Mouse (Mus musculus) lung, postnatal 25 days (tissue): ENCODE results near the gene Slc39a11.

Experiments used
- DNase-seq: peaks from one replicate; pipeline ENCODE4 v3.0.0; 2022; ENCODE audit warnings: low spot score

The Slc39a11 gene

DNA sequence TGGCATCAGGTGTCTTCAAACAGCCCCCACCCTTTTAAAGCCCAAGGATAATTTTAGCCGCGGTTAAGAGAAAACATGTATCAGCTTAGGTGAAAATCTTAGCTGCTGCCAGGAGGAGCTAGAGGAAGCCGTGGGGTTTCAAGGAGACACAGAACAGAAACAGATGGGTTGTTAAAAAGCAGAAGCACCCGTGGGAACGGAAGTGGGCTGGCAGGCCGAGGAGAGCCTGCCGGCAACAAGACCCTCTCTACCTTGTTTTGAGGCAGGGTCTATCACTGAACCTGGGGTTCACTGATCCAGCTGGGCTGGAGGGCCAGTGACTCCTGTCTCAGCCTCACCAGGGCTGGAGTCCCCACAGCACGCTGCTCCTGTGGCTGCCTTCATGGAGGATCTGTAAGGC, 310.1 kb downstream of the Slc39a11 start:
- no peak for DNase-seq

DNA sequence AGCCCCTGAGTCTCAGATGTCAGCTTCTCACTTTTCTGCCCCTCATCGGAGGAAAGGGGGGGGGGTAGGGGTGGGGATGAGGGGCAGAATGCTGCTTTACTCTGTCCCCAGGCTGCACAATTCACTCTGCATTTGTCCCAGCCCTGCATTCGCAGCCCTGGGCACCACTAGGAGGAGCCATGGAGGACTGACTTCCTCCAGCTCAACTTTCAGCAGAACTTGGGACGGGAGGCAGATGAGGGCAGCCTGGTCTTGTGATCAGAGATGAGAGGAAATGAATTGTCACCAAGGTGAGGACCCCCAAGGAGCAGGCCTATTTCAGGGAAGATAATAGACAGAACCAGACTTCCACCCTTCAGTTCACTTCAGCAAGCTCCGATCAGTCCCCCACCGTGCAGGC, 311.3 kb downstream of the Slc39a11 start:
- no peak for DNase-seq

DNA sequence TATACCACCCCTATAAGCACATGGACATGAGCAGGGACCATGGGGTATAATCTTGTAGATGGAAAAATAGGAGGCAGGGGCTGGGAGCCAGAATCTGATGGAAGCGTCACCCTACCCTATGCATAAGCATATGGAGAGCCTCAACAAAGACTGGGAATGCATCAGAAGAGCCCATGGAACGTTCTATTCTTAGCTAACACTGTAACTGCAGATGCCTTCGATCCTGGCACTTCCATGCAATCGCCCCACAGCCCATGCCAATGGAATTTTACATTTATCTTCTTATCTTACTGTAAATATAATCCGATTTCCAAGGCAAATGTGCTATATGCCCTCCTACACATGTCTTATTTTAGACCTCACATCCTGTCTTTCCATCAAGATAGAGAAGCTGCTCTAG, 314.2 kb downstream of the Slc39a11 start:
- DNase-seq, result no peak

DNA sequence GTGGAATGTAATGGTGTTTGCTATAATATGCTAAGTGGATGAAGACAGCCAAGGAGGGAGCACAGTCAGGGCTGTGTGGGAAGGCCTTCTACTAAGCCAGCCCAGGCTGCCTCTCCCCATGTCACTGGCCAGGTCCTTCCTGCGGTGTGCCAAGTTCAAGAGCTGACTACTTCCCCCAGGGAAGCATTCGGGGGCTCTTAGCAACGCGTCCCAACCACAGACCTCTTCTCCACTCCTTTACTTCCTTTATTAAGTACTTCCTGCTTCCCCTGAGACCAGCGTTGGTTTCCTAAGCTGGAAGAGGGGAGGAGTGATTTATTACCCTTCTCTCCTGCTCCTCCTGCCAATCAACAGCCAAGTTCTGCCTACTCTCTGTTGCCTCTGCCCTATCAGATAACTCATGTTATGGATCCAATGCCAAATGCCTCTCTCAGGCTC, 315.4 kb downstream of the Slc39a11 start:
- DNase-seq, result peak; percentile 48

- no peak for DNase-seq
Measured at GRCm38 (mm10) chr11:113333535-113333934, 316.3 kb downstream of the Slc39a11 start.

DNA sequence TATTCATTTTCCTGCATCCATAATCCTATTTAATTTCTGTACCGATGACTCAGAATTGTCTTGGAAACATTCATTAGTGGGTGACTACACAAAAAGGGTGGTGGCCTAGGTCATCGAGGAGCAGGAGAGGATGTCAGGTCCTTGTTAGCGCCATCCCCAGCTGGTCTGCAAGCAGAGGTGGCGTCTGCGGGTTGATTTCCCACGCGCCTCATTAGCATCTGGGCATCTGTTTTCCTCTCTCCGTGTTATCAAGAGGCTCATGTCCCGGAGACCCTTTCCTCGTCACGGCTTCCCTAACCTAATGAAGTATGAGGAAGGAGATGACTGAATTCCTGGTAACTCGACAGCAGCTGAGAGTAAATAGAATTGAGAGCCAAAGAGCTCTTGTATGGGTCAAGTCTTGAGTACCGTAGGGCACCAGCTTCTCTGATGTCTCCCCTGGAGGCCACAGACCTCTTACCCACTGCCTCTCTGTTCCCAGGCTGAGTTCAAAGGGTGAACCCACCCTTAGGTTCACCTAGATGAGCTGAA, 319.8 kb downstream of the Slc39a11 start:
- peak; percentile 26 for DNase-seq

GRCm38 (mm10) chr11:113327499-113328062, 322.3 kb downstream of the Slc39a11 start:
- no peak for DNase-seq

DNA sequence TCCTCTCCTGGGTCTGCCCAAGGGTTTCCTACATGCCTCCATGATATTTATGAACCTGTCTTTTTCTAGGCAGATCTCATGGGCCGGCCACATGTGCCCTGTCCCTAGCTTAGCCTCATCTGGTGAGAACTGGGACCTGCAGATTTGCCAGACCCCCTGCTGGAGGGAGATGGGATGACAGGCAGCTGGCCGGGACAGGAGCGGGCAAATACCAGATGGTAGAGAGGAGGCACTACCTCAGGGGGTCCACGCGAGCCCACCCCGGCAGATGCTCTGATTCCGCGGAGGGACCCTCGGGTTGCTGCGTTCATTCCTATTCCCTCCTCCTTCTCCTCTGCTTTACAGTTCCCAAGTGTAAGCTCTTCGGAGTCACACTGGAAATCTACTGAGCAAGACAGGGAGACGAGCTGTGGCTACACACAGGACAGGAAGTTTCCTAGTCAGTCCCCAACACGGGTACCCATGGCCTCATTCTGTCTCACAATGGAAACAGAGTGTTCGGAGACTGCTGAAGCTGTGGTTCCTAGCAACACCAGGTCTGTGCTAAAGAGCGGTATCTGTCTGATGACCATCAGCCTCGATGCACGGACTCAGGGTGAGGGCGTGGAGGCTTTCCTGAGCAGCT, 323.4 kb downstream of the Slc39a11 start:
- DNase-seq, result peak; percentile 55

DNA sequence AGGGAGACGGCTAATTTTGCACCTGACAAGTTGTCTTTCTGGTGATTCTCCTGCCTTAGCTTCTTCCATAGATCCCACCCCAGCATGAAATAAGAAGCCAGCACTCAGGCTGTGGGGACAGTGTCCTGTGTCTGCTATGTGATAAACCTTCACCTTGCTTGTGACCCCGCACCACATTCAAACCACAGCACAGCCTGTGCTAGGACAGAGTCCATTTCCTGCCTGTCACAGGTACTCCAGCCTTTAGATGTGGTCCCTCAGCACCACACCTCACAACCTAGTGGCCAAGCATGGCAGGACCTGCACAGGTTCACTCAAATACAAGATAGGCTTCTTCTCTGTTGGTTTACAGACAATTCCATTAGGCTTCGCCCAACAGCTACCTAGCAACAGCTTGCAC, 328.3 kb downstream of the Slc39a11 start:
- no peak for DNase-seq

GRCm38 (mm10) chr11:113309265-113309951, 340.5 kb downstream of the Slc39a11 start:
- DNase-seq, result no peak

- DNase-seq, result no peak
Measured at GRCm38 (mm10) chr11:113308256-113308941, 341.5 kb downstream of the Slc39a11 start.

DNA sequence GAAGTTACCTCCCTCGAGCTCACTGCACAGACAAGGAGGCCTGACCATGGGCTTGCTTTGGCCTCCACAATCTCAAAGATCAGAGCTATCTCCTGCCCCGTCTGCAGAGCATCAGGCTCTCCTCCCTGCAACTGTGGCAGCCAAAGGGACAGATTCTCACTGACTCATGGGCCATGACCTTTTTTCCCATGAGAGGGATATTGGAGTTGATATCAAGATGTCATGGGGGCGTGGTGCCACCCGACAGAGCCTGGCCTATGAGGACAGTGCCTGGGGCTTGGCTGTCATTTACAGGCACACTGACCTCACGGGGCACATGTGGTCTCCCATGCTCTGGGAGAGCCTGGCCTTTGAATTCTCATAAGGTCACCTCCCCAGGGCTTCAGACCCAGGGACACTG, 346.7 kb downstream of the Slc39a11 start:
- DNase-seq, result peak; percentile 27

DNA sequence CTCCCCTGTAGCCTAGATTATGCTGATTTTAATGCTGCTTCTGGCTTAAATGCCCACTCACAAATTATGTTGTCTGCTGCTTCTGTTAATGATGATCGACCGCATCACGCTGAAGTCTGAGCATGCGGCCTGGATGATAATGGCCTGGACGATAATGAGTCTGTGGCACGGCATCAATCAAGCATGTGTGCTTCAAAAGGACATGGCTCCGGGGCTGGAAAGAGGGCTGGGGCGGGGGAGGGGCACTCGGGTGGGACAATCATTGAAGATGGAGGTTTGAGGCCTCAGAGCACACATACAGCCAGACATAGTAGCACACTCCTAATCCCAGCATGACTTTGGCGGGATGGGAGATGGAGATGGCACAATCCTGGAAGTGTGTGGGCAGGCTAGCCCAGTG, 350.4 kb downstream of the Slc39a11 start:
- no peak for DNase-seq

DNA sequence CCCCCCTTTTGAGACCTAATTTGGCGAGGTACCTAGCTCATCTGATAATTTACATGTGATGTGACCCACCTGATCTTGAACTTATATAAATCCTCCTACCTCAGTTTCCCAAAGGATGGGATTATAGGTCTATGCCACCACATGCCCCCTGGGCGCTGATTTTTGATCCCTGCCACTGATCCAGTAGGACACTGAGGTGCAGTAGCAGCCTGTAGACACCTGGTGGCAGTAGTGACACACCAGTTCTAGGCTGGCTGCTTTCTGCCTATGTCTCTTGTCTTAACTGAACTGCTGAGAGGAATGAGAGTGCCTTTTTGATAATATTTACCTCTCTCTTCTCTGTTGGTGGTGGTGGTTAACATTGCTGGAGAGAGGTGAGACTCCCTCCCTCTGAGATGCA, 352.1 kb downstream of the Slc39a11 start:
- DNase-seq, result peak; percentile 70

DNA sequence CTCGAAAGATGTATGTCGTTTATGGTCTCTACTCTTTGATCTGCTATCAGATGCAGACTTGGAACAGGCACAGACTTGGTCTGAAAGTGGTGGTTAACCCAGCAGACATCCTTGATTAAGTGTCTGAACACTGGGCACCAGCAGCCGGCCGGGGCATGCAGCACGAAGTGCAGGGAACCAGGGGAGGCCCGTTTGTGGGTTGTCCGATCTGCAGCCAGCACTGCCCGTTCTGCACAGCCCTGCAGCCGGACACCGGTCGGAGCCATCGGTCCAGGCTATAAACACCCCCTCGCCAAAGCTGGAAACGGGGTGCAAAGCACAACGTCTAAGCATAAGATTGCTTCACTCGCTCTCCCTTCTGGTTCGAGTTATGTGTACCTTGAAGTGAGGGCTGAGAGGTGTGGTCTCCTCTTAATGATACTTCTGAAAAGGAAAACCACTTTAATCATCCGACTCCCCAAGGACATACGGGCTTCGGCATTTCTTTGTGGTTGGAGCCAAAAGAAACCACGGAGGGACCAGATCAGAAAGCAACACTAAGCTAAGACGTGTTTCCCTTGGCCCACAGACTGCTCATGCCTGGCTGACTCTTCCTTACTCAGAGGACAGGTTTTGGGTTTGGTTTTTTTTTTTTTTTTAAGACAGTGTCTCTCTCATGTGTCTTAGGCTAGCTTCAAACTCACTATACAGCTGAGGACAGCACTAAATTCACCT, 352.8 kb downstream of the Slc39a11 start:
- no peak for DNase-seq

- peak; percentile 45 for DNase-seq
Measured at GRCm38 (mm10) chr11:113296162-113296561, 353.7 kb downstream of the Slc39a11 start.

DNA sequence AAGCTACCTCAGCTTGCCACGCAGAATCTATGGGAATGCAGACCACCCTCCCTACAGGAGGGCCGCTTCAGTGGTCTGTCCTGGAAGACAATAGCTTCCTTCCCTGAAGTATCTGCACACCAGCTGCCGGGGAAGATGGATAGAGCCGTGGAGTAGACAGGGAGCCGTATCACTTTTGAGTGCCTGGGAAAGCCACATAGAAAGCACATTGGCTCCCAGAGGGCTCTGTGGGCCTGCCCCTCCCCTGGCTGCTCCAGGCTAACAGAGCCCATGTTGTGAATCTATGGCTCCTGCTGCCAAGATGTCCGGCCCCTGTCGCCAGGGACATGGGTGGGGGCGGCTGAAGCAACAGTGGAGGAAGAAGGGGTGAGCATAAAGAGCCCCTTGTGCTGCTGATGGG, 355.4 kb downstream of the Slc39a11 start:
- no peak for DNase-seq

- DNase-seq, result no peak
Measured at GRCm38 (mm10) chr11:113292906-113293614, 356.8 kb downstream of the Slc39a11 start.

DNA sequence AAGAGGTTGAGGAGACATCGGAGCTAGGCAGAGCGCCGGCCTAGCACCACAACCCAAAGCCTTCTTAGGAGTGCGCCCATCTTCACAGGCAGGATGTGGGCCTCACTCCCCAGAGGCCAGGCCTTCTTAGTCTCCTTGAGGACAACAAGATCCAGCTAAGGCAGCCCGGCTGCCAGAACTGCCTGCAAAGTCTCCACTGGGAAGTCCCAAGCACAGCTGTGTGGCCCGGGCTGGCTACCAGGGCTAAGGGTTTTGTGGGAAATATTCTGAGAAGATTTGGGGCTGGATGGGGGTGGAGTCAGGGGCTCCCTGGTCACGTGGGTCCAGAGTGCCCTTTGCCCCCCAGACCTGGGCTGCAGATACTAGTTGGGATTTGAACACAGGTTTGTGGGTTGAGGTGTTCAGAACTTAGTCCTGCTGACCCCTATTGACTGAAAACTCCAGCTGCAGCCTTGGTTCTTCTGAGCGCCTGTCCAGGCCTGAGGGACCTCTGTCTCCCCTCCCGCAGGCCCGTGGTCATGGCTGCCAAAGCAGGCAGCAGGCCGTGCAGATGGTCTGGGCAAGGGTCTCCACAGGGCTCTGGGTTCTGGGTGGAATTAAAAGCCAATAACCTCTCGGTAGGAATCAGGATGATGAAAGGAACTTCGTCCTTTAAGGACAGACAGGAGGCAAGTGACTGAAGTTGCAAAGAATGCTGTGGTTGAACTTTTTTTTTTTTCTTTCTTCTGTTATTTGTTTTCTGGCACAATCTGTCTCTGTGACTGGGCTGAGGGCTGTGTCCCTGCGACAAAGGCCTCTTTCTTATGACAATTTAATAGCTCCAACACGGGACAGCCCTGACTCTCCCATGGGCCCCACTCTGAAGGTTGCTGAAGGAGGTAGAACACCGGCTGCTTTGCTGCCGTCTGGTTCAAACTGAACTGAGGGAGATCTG, 357.8 kb downstream of the Slc39a11 start:
- DNase-seq, result no peak

- no peak for DNase-seq
Measured at GRCm38 (mm10) chr11:113290911-113291310, 359.0 kb downstream of the Slc39a11 start.
